Mouse (Mus musculus): ENCODE measurements around the gene Cavin3. TPM values are rescaled to one million over a fixed set of nuclear protein-coding genes. Genes with fewer than 3 reads are reported as not detected.

The Cavin3 gene
- total RNA-seq (2021): 10 to 100 TPM; 31.4 to 35.5 TPM
- long read RNA-seq, experiment 1, transcript Cavin3-201 (2 exons, 1,662 nt): major isoform, 108 of 109 reads
- long read RNA-seq, experiment 1, partial matches to known transcripts: 0 of 109 reads
- long read RNA-seq, experiment 1, other reads (novel, unspliced or antisense): 1 of 109 reads
- long read RNA-seq, experiment 2, transcript Cavin3-201 (2 exons, 1,662 nt): major isoform, 99 of 105 reads
- long read RNA-seq, experiment 2, partial matches to known transcripts: 0 of 105 reads
- long read RNA-seq, experiment 2, other reads (novel, unspliced or antisense): 6 of 105 reads

GRCm38 (mm10) chr7:105481505-105482411, at the start of gene Cavin3:
Cavin3 (minus strand) TSS chr7:105482300.
- DNase-seq: peak; percentile 89 to 90
- intact Hi-C loops (cut with DNase I): no loop called here

GRCm38 (mm10) chr7:105528094-105528493, 46.0 kb upstream of the Cavin3 start:
- intact Hi-C loops (cut with DNase I): no loop called here
- DNase-seq: no peak

- intact Hi-C loops (cut with DNase I): no loop called here
Observed at GRCm38 (mm10) chr7:105527306-105527937, 45.3 kb upstream of the Cavin3 start.

GRCm38 (mm10) chr7:105524222-105524621, 42.1 kb upstream of the Cavin3 start:
- no peak for DNase-seq

More at GRCm38 (mm10) chr7:105527306-105527937, 45.3 kb upstream of the Cavin3 start:
- peak; percentile 15 to 54 for DNase-seq

DNA sequence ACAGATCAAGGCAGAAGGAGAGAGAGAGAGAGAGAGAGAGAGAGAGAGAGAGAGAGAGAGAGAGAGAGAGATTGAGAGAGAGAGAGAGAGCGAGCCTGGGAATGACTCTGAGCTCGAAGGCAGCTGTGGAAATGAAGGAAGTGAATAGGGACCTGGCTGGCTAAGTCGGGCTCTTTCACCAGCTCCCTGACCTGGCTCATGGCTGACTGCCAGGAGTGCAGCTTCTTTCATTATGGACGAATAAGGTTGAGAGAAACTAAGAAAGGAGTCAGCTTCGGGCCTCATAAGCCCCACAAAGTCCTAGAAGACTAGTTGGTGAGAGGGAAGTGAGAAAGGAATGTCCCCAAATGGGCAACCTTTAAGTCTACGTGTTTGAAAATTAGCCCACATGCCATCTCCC, 38.1 kb upstream of the Cavin3 start:
- DNase-seq: no peak
- intact Hi-C loops (cut with DNase I): no loop called here

More at GRCm38 (mm10) chr7:105524222-105524621, 42.1 kb upstream of the Cavin3 start:
- intact Hi-C loops (cut with DNase I): no loop called here

DNA sequence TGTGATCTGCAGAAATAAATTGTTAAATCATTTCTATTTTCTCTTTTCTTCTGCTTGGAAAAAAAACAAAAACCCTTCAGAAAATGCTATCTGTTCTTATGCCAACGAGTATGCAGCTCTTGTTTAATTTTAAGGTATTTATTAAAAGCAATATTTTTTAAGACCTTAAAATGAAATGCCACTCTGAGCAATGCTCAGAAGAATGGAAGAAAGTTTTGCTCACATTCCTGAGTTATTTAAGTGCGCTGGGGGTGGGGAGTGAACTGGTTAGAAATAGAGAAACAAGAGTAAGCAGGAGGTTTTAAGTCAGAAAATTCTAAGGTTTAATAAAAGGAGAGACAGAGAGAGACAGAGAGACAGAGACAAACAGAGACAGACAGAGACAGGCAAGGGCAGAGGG, 37.7 kb upstream of the Cavin3 start:
- intact Hi-C loops (cut with DNase I): loop anchor here (10.0 kb wide), 1 partner anchor 275 kb away; no protein-coding TSS in a partner anchor

GRCm38 (mm10) chr7:105519336-105519735, 37.2 kb upstream of the Cavin3 start:
- no peak for DNase-seq
- intact Hi-C loops (cut with DNase I): loop anchor here (10.0 kb wide), 1 partner anchor 275 kb away; no protein-coding TSS in a partner anchor

More for the DNA sequence above, 37.7 kb upstream of the Cavin3 start:
- no peak for DNase-seq

- intact Hi-C loops (cut with DNase I): loop anchor here (2.0 to 10.0 kb wide), 2 partner anchors 38 to 272 kb away; no protein-coding TSS in a partner anchor
- DNase-seq: no peak
Observed at GRCm38 (mm10) chr7:105516669-105517360, 34.7 kb upstream of the Cavin3 start.

DNA sequence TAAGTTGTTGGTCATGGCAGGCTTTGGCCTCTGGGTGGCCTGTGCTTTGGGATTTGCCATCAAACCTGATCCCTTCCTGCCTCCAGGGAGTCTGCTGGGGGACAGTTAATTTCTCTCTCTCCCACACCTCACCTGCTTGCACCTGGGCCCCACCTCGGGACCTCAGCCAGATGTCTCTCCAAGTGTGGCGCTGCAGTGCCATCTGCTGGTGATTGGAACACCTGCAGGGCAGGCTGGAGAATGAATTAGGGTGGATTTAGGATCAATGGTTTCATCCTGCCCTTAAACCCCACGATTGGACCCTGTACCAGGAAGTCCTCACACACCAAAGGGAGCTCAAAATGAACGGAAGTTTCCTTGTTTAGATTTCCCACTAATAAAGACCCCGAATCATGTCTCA, 33.1 kb upstream of the Cavin3 start:
- DNase-seq: peak; percentile 62 to 72
- intact Hi-C loops (cut with DNase I): loop anchor here (1.0 to 10.0 kb wide), 2 partner anchors 103 to 270 kb away; no protein-coding TSS in a partner anchor

GRCm38 (mm10) chr7:105514561-105514960, 32.5 kb upstream of the Cavin3 start:
- intact Hi-C loops (cut with DNase I): loop anchor here (10.0 kb wide), 1 partner anchor 270 kb away; no protein-coding TSS in a partner anchor
- no peak for DNase-seq

DNA sequence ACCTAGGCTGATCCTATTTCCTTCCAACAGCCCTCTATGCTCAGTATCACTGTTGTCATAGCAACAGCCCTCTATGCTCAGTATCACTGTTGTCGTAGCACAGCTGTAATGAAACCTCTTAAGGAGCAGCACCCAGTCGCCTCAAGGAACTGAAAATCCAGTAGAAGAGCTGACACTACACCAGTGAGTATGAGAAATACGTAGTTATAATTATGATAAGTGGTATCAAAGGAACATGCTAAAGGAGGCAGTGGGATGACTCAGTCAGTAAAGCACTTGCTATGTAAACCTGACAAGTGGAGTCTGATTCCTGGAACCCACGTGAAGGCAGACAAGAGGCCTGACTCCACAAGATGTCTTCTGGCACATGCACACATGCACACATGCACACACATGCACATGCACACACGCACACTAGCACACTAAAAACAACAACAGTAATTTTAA, 31.8 kb upstream of the Cavin3 start:
- intact Hi-C loops (cut with DNase I): loop anchor here (10.0 kb wide), 1 partner anchor 269 kb away; no protein-coding TSS in a partner anchor
- no peak for DNase-seq

- no peak for DNase-seq
Observed at GRCm38 (mm10) chr7:105510143-105510542, 28.0 kb upstream of the Cavin3 start.

DNA sequence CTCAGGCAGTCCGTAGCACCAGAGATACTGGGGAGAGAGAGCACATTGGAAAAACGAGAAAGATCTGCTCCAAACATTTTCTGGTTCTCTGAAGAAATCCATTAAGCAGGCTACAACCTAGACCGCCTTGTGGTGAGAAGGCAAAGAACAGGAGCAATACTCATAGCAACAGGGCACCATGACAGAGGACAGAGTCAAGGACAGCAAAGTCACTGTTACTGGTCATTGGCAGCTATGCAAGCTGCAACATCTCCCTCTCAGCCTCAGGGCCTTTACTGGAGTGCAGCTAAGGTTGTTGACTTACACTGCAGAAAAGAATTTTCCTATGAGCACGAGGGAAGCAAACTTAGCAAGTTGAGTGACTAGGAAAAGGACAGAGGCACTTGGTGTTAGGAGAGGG, 25.2 kb upstream of the Cavin3 start:
- DNase-seq: no peak
- intact Hi-C loops (cut with DNase I): no loop called here

More at GRCm38 (mm10) chr7:105510143-105510542, 28.0 kb upstream of the Cavin3 start:
- intact Hi-C loops (cut with DNase I): loop anchor here (10.0 kb wide), 1 partner anchor 265 kb away; no protein-coding TSS in a partner anchor

DNA sequence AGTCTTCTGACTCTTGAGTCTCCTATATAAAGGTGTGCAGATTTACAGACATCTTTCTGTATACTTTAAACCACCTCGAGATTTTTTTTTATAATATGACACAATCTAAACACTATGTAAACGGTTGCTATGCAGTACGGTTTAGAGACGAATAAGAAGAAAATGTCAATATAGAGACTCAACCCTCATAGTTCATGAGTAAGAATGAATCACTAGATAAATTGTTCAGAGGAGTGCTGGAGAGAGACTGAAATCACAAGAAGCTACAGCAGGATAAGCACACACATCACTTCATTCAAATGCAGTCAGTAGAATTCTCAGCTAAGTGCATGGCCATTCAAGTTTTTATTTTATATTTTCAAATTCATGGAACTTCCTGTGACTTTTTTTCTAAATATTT, 19.9 kb upstream of the Cavin3 start:
- intact Hi-C loops (cut with DNase I): no loop called here
- no peak for DNase-seq

- DNase-seq: no peak
- intact Hi-C loops (cut with DNase I): no loop called here
Observed at GRCm38 (mm10) chr7:105499676-105500075, 17.6 kb upstream of the Cavin3 start.

DNA sequence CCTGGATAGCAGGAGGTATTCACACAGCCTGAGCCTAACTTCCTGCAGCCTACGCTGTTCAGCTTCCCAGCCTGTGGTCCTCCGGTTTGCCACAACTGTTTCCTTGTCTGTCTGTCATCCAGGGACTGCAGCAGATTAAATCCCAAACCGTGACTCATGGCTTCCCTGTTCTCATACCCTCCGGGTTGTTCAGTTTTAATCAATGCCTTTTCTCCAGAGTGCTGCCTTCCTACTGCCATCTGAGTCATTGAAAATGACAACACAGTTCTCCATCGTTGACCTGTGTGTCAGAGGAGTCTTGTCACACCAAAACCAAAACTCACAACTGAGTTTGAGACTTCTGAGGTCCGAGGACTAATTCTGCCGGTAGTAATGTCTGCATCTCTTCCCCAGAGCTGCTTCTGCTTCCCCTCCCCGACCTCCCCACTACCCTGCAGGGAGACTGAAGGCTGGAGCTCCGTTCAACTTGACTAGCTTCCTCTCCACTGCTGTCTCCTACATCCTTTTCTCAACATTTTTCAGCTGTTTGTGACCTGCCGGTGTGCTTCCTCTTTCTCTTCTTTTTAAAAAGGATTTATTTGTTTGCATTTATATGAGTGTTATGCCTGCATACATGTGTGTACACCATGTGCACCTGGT, 16.9 kb upstream of the Cavin3 start:
- intact Hi-C loops (cut with DNase I): no loop called here
- DNase-seq: no peak

GRCm38 (mm10) chr7:105497881-105498280, 15.8 kb upstream of the Cavin3 start:
- intact Hi-C loops (cut with DNase I): no loop called here
- no peak for DNase-seq

GRCm38 (mm10) chr7:105487104-105487876, 5.2 kb upstream of the Cavin3 start:
- intact Hi-C loops (cut with DNase I): loop anchor here (5.0 kb wide), 1 partner anchor 150 kb away; no protein-coding TSS in a partner anchor
- DNase-seq: no peak
